Mouse (Mus musculus) kidney, adult 2 months (tissue): ENCODE data around the gene Klhl18.
"Not testable (repeated sequence)": the region's sequence is repeated elsewhere in the genome, so short reads cannot be mapped to it uniquely, and the experiment has no call there.

Experiments
- CTCF ChIP-seq: fragments of 200-500 bp; conservative IDR thresholded peaks from 2 replicates; pipeline ENCODE4 v1.5.1; 2011; ENCODE audit warnings: low read depth, mild to moderate bottlenecking, control low read depth, low read length, moderate library complexity, mixed read lengths; ENCODE audit not compliant: insufficient read depth, insufficient read length
- POLR2A ChIP-seq: fragments of 200-500 bp; IDR thresholded peaks from one replicate; pipeline ENCODE4 v1.6.1; 2011; ENCODE audit warnings: low read depth, low read length, control low read depth

DNA sequence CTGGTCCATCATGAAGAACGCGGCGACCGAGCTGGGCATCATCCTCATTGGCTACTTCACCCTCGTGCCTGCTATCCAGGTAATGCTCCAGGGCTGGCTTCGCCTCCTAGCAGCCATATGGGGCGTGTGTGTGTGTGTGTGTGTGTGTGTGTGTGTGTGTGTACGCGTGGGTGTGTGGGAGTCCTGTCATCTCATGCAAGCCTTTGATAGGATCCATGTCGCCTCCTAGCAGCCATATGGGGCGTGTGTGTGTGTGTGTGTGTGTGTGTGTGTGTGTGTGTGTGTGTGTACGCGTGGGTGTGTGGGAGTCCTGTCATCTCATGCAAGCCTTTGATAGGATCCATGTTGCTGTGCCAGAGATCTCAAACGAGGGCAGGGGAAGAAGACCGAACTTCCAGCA, 98.8 kb downstream of the Klhl18 start:
- not testable (repeated sequence) for TF ChIP-seq POLR2A, CTCF
